Mouse (Mus musculus) lung, postnatal 0 days (tissue): ENCODE data around the gene Mthfd2l. TPM values are rescaled to one million over a fixed set of nuclear protein-coding genes. Genes with fewer than 3 reads are reported as not detected.

Experiments used
- ATAC-seq: fragments of 200-750 bp; cut with Nextera tagmentation; 2 replicates; pipeline ENCODE4 v1.8.0; 2017; ENCODE audit warnings: moderate library complexity
- DNase-seq: peaks from one replicate; pipeline ENCODE4 v3.0.0-alpha.2; 2016; ENCODE audit warnings: low spot score
- H3K27ac ChIP-seq: fragments of 300-500 bp; sonication (generic); 2 replicates; pipeline ENCODE4 v1.5.1; 2014; ENCODE audit warnings: antibody characterized with exemption, mild to moderate bottlenecking, low read length, mixed read lengths
- H3K27me3 ChIP-seq: fragments of 300-500 bp; sonication (generic); replicated peaks from 2 replicates; pipeline ENCODE4 v1.6.1; 2014; ENCODE audit warnings: low read length, mixed read lengths; ENCODE audit not compliant: insufficient read depth
- H3K36me3 ChIP-seq: fragments of 300-500 bp; sonication (generic); 2 replicates; pipeline ENCODE4 v1.6.1; 2014; ENCODE audit warnings: low read length, mixed read lengths; ENCODE audit not compliant: insufficient read depth
- H3K4me1 ChIP-seq: fragments of 300-500 bp; sonication (generic); 2 replicates; pipeline ENCODE4 v1.6.1; 2014; ENCODE audit warnings: antibody characterized with exemption, low read depth, low read length, mixed read lengths; ENCODE audit not compliant: insufficient read depth
- H3K4me2 ChIP-seq: fragments of 300-500 bp; sonication (generic); replicated peaks from 2 replicates; pipeline ENCODE4 v1.6.1; 2014; ENCODE audit warnings: low read depth, mild to moderate bottlenecking, low read length, moderate library complexity, mixed read lengths
- H3K4me3 ChIP-seq: fragments of 300-500 bp; sonication (generic); 2 replicates; pipeline ENCODE4 v1.5.1; 2014; ENCODE audit warnings: low read depth, low read length
- H3K9ac ChIP-seq: fragments of 300-500 bp; sonication (generic); replicated peaks from 2 replicates; pipeline ENCODE4 v1.6.1; 2014; ENCODE audit warnings: low read depth, mild to moderate bottlenecking
- H3K9me3 ChIP-seq: fragments of 300-500 bp; sonication (generic); 2 replicates; pipeline ENCODE4 v1.6.1; 2016; ENCODE audit warnings: low read length, mixed read lengths
- CTCF ChIP-seq: IDR thresholded peaks from 2 replicates; pipeline ENCODE4 v1.5.1; 2016; ENCODE audit warnings: antibody characterized with exemption, mild to moderate bottlenecking
- EP300 ChIP-seq: IDR thresholded peaks from 2 replicates; pipeline ENCODE4 v1.6.1; 2016; ENCODE audit warnings: antibody characterized with exemption, mild to moderate bottlenecking, control low read depth
- WGBS: fragments of 180-500 bp; shearing (Covaris S2); extraction: QIAGEN DNeasy Blood & Tissue Kit; methylation state at CpG from one replicate; pipeline ENCODE4 v1.1.7; 2014; 5-methylcytosine and 5-hydroxymethylcytosine counted together
- polyA plus RNA-seq: library from polyadenylated mRNA; unstranded; fragments of >200 nt; fragmentation: Nextera tagmentation; extraction: Ambion mirVana; gene quantifications from 2 replicates; pipeline ENCODE4 v1.2.1, GENCODE M21; 2015

Gene Mthfd2l
- polyA plus RNA-seq, 1 experiment from 2014 or later, result 41.0 TPM

DNA sequence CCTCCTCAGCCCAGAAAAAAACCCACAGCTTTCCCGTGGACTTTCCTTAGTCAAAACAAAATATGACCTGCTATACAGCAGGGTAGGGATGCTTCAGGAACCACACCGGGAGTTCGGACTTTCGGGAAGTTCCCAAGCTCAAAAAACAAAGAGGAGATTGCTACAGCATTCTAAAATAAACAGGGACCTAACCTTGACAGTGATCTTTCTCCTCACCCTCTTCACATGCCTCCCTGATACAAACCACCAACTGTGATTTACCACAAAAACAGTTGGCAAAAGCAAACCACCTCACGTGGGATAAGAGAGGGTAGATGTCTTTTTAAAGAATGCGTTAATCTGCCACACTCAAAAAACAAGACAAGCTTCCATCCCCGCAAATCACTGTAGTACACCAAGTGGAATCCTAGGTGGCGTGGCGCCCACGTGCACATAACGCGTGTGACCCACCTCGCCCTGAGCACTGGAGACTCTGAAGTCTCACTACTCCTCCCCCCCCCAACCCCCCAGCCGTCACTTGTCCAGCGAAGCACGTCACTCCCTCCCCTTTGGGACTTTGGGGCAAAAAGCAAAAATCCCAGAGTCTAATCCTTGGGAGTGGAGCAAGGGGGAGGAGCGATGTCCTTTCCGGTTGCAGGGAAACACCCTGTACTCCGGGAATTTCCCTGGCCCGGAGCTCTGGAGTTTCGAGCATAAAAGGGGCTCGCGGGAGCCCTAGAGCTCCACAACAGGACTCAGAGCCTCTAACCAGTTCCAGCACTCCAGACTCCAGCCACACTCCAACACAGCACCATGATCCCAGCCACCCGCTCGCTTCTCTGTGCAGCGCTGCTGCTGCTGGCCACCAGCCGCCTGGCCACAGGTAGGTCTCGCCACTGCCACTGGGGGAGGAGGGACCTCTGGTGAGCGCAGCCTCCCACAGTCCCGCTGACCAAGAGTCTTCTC lies 40.1 kb upstream of the Mthfd2l start, which contains the start of gene Cxcl1:
TSS of gene Cxcl1 (plus strand) at position 723 of the 945 bp plus-strand sequence.
- 9% methylated on average over 30 of the region's 30 CpGs for WGBS
- DNase-seq, result peak; percentile 65
- Histone ChIP-seq H3K9ac (peak within 1 kb of the TSS; percentile 26; the same call in 1 of the 2 replicates), H3K4me3 (peak within 1 kb of the TSS; percentile 50), H3K4me1 (no peaks in the 10 kb centered on the region), H3K27ac (no peak within 1 kb of the TSS), H3K27me3 (no peaks in the 10 kb centered on the region), H3K9me3 (no peaks in the 10 kb centered on the region), H3K4me2 (peak within 1 kb of the TSS; percentile 70), H3K36me3 (no peaks in the 10 kb centered on the region)
- peak; percentile 83 for ATAC-seq
- peak; percentile 61 for TF ChIP-seq CTCF
- no peak for TF ChIP-seq EP300

DNA sequence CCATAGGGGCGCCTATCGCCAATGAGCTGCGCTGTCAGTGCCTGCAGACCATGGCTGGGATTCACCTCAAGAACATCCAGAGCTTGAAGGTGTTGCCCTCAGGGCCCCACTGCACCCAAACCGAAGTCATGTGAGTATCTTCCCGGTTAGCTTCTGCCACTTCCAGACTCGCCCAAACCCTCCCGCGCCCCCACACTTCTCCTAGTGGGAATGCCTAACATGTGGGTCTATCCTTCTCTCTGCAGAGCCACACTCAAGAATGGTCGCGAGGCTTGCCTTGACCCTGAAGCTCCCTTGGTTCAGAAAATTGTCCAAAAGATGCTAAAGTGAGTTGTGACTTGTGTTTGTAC lies 39.5 kb upstream of the Mthfd2l start:
- H3K36me3 ChIP-seq, result no peaks in the 10 kb centered on the region
- no peak for DNase-seq
- 0 out of 2 replicates have a peak, but pooled peaks have one; percentile 1 for ATAC-seq
- H3K9ac ChIP-seq, result peak overlapping the region; percentile 26; the same call in 1 of the 2 replicates
- no peaks in the 10 kb centered on the region for H3K27me3 ChIP-seq
- H3K4me1 ChIP-seq, result no peaks in the 10 kb centered on the region
- peak overlapping the region; percentile 50 for H3K4me3 ChIP-seq
- H3K9me3 ChIP-seq, result no peaks in the 10 kb centered on the region
- 30% methylated on average over 10 of the region's 10 CpGs for WGBS
- H3K4me2 ChIP-seq, result peak overlapping the region; percentile 70
- TF ChIP-seq CTCF (no peak), EP300 (no peak)
- no peak overlapping the region for H3K27ac ChIP-seq

- no peaks in the 10 kb centered on the region for H3K27me3 ChIP-seq
- H3K4me2 ChIP-seq, result no peak overlapping the region
- no peak for DNase-seq
- H3K27ac ChIP-seq, result no peak overlapping the region
- H3K4me3 ChIP-seq, result no peak overlapping the region
- no peaks in the 10 kb centered on the region for H3K36me3 ChIP-seq
- H3K9ac ChIP-seq, result no peak overlapping the region
- H3K9me3 ChIP-seq, result no peaks in the 10 kb centered on the region
- TF ChIP-seq EP300 (no peak), CTCF (no peak)
- 70% methylated on average over 8 of the region's 8 CpGs for WGBS
- peaks cover 4% of the 10 kb centered on the region; the same call in 1 of the 2 replicates for H3K4me1 ChIP-seq
- no peak for ATAC-seq
These were observed 36.7 kb upstream of the Mthfd2l start for GRCm38 (mm10) chr5:90894231-90894630.

DNA sequence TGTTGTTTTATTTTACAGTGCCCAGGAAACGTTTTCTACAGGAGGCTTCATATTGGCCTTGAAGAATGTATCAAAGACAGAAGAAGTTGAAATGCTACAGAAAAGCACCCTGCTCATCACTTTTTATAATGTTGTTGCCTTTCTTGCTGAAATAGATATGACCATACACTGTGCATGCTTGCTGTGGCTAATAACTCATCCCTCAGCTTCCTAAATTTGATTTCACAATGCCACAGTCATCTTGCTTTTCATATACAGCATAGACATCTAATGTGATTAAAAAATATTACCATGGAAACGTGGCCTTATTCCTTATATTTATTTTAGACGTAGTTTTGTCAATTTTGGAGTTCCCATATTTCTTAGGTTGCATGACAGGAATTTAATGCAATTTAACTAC lies 33.5 kb upstream of the Mthfd2l start:
- H3K36me3 ChIP-seq, result no peaks in the 10 kb centered on the region
- 68% methylated on average over 3 of the region's 3 CpGs for WGBS

DNA sequence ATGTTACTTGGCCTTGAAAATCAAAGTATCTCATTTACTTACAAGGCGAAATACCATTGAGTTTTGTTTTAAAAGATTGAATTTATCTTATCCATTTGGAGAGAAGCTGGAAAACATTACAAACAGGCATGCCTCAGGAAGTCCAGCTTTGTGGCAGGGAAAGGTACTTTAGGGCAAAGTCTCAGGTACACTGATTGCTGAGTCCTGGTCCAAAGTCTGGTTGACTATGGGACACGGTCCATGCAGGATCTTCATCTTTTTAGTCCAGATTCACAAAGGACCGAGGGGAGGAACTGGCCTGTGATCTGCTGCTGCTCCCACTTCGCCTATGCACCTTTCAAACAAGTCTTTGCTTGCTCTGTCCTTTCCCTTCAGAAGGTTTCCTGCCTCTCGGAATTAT lies 31.6 kb upstream of the Mthfd2l start:
- Histone ChIP-seq H3K4me3 (no peak overlapping the region), H3K4me1 (peaks cover 9% of the 10 kb centered on the region; the same call in 1 of the 2 replicates), H3K9me3 (no peaks in the 10 kb centered on the region), H3K9ac (no peak overlapping the region), H3K4me2 (no peak overlapping the region), H3K27ac (no peak overlapping the region), H3K27me3 (peaks cover 4% of the 10 kb centered on the region; the same call in 1 of the 2 replicates), H3K36me3 (no peaks in the 10 kb centered on the region)
- DNase-seq (no peak), ATAC-seq (no peak)
- TF ChIP-seq CTCF (no peak), EP300 (no peak)
- WGBS, result 74% methylated on average over 5 of the region's 5 CpGs

More for the DNA sequence above, 33.5 kb upstream of the Mthfd2l start:
- TF ChIP-seq CTCF, result no peak
- no peak for TF ChIP-seq EP300
- no peak overlapping the region for H3K9ac ChIP-seq
- H3K4me3 ChIP-seq, result no peak overlapping the region
- H3K27ac ChIP-seq, result no peak overlapping the region
- peaks cover 9% of the 10 kb centered on the region; the same call in 1 of the 2 replicates for H3K4me1 ChIP-seq
- no peak overlapping the region for H3K4me2 ChIP-seq
- ATAC-seq (no peak), DNase-seq (peak; percentile 25)
- H3K27me3 ChIP-seq, result no peaks in the 10 kb centered on the region
- no peaks in the 10 kb centered on the region for H3K9me3 ChIP-seq

- no peaks in the 10 kb centered on the region for H3K36me3 ChIP-seq
- H3K27me3 ChIP-seq, result peaks cover 4% of the 10 kb centered on the region; the same call in 1 of the 2 replicates
- DNase-seq (peak; percentile 81), ATAC-seq (peak; percentile 66)
- peaks cover 9% of the 10 kb centered on the region; the same call in 1 of the 2 replicates for H3K4me1 ChIP-seq
- no peak overlapping the region for H3K4me2 ChIP-seq
- 24% methylated on average over 7 of the region's 7 CpGs for WGBS
- no peak overlapping the region for H3K9ac ChIP-seq
- no peak for TF ChIP-seq CTCF
- no peak for TF ChIP-seq EP300
- no peak overlapping the region for H3K27ac ChIP-seq
- H3K4me3 ChIP-seq, result no peak overlapping the region
- H3K9me3 ChIP-seq, result no peaks in the 10 kb centered on the region
These were observed 30.8 kb upstream of the Mthfd2l start for GRCm38 (mm10) chr5:90900147-90900546.
